Mouse (Mus musculus): ENCODE results near the gene Gpr34.

Gene Gpr34

GRCm38 (mm10) chrX:13631599-13632283 lies at the start of gene Gpr34:
Gene Gpr34 (plus strand): TSS chrX:13632089.
- no peak for DNase-seq (ENCODE audit: low read depth, low spot score)

GRCm38 (mm10) chrX:13599373-13599772 lies 32.5 kb upstream of the Gpr34 start:
- DNase-seq (ENCODE audit: low read depth, low spot score) = no peak

DNA sequence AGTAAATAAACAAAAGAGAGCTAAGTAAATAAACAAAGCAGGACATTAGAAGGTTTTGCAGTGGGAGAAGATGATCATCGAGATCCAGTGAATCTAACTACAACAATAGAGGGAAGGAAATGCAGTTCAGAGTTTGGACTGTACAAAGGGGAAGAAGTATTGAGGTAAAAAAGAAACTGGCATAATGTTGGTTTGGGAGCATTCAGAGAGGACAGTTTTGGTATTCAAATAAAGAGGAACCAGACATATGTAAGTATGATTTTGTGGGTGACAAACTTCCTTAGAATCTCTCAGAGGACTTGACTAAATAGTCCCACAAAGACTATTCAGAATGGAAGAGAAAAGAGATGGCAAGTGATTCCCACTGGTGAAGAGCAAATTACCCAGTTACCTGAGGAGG lies 31.9 kb upstream of the Gpr34 start:
- DNase-seq (ENCODE audit: low read depth, low spot score) = no peak

DNA sequence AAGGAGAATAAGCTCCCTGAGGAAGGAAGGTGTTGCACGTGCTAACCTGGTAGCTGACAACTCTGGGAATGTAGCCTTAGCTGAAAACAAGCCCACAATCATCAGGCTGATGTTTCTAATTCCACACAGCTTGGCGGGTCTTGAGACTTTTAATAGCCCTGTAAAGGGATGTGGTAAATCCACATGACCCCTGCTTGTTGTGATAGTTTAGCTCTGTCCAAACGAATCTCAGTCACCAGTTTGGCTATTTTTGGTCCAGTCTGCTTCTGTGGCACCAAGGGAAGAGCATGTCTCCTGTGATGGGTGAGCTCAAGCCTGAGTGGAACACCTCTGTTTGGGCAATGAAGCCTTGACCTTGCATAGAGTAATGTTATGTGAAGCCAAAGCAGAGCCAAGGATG lies 25.1 kb upstream of the Gpr34 start:
- DNase-seq (ENCODE audit: low read depth, low spot score) = no peak

- peak; percentile 37 for DNase-seq (ENCODE audit: low read depth, low spot score)
Observed at GRCm38 (mm10) chrX:13607752-13608151, 24.1 kb upstream of the Gpr34 start.

GRCm38 (mm10) chrX:13611114-13611513 lies 20.8 kb upstream of the Gpr34 start:
- DNase-seq (ENCODE audit: low read depth, low spot score) = no peak

DNA sequence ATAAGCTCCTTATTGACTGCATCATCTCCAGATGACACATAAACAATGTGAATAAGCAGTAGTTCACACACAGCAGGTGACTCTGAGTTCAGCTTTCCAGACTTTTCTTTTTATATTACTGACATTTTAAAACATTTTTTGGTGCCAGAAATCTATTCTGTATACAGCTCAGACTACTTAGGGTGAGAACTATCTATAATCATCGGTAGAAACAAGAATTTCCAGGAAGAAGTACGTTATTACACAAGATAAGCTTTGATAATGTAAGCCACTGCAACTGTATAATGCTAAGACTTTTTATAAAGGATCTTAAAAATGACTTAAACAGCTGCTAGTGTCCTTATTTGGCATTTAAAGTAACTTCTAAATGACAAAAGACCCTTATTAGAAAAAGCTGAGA lies 19.8 kb upstream of the Gpr34 start:
- no peak for DNase-seq (ENCODE audit: low read depth, low spot score)

DNA sequence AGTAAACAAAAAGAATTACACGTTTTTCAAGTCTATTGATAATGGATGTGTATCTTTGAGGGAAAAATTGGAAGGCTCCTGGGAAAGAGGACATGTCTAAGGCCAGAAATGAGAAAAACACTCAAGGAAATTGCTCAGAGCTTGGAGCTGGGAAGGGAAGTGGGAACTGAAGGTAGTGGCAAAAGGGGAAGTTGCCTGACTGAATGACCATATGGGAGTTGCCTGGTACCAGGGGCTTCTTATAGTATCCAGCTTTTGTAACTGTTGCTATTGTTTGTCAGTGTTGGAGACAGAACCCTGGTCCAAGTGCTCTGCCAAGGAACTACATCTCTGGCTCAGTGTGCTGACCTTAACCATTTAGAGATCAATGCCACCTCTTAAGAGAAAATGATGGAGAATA lies 15.2 kb upstream of the Gpr34 start:
- no peak for DNase-seq (ENCODE audit: low read depth, low spot score)

DNA sequence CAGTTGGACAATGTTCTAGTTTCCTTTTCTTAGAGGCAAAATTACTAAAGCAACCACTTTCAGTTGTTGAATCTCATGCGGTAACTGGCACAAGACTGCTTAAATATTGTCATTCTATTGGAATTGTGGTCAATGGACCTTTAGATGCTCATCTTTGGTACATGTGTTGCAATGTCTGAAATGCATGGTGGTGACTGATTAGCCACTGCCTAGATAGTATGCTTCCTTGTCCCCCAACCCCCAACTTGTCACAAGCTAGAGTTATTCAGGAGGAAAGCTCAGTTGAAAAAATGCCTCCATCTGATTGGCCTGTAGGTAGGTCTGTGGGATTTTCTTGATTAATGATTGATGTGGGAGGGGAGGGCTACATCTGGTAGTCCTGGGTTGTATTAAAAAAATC lies 14.6 kb upstream of the Gpr34 start:
- no peak for DNase-seq (ENCODE audit: low read depth, low spot score)

- DNase-seq (ENCODE audit: low read depth, low spot score) = peak; percentile 53
Observed at GRCm38 (mm10) chrX:13618476-13618875, 13.4 kb upstream of the Gpr34 start.

DNA sequence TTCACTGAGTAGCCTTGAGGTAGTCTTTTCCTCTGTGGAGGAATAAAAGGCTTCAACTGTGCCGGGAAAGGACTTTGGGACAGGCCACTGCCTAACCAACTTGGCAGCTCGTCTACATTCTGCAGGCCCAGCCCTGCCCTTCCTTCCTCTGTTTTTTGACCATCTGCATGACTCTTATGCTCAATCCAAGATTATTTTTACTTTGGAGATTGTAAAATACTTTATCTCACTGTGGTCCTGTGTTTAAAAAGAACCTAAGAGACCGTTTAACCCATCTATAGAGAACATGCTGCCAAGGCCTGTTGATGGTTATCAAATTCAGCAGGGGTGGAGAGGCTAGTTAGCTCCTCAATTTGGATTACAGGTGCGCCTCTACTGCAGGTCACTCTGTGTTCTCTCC lies 10.4 kb upstream of the Gpr34 start:
- no peak for DNase-seq (ENCODE audit: low read depth, low spot score)

DNA sequence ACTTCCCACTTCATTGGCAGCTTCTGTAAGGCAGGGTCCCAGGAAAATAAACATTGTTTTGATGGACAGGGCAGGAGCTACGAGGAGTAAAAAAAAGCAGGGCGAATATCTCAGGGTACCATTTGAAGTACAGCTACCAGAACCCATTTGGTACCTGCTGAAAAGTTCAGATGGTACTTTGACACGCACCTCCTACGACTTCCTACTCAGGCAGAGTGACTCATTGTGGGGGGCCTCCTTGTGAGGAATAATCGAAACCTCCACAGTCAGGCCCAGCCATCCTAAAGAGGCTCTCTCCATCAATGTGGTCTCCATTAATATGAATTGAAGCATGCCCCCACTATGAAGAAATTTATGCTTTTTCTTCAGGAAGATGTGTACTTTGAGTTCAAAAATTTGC lies 9.2 kb upstream of the Gpr34 start:
- DNase-seq (ENCODE audit: low read depth, low spot score) = peak; percentile 52

DNA sequence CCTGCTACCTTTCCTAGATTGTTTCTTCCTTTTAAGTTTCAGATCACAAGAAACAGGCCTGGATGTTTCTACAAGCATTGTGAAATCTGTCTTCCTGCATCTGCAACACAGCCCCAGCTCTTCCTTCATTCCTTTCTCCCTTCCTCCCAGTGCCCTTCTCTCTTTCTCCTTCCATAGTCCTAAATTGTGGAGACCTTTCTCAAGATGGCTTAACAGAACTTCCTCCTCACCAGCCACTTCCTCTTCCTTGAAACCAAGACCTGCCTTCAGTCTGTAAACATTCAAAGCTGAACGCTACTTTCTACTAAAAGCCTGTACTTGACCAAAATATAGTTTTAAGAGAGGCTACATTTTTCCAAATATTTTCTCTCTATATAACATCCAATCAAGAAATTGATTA lies 4.5 kb downstream of the Gpr34 start:
- no peak for DNase-seq (ENCODE audit: low read depth, low spot score)

DNA sequence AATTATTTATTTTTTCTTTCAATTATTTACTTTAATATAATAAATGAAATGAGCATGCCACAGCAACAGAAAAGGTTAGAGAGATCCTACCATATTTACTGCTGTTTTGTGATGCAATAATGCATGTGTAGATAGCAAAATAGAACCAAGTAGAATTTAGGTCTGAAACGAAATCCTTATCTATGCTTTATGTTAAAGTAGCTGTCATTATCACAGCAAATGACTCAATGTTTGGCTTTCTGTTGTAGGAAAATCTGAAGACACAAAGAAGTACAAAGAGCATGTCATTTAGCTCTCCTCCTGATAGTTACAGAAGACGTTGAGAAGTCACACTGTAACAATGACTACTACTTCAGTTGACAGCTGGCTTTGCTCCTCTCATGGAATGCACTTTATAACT lies 7.0 kb downstream of the Gpr34 start:
- no peak for DNase-seq (ENCODE audit: low read depth, low spot score)

DNA sequence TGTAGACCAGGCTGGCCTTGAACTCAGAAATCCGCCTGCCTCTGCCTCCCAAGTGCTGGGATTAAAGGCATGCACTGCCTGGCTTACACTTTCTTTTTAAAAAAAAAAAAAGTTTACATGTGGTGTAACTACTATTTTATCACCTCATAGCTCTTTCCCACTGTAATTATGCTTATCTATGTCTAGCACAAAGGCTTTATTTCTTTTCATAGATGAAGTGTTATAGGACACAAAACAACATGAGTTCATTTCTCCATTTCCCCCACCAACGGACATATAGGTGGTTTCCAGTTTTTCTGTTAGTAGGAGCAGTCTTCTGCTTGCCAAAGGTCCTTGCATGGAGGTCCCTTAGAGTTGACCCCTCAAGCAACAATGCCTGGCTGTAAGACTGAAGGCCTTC lies 20.0 kb downstream of the Gpr34 start:
- DNase-seq (ENCODE audit: low read depth, low spot score) = no peak

DNA sequence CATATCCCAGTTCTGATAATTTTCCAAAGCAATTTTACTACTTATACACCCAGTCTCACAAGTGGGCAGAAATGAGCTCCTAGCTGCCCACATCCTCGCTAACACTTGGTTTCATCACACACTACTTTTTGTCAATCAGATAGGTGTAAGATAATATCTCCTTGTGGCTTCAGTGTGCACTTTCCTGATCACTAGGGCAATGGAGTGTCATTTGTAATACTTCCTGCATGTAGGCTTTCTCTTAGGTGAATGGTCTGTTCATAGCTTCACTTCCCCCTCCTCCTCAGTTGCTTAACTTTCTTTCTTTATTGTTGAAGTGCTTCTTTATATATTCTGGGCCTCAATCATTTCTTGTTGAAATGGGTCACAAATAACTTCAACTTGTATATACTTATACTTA lies 20.4 kb downstream of the Gpr34 start:
- DNase-seq (ENCODE audit: low read depth, low spot score) = peak; percentile 52

GRCm38 (mm10) chrX:13655005-13655421 lies 23.1 kb downstream of the Gpr34 start:
- peak; percentile 28 for DNase-seq (ENCODE audit: low read depth, low spot score)

DNA sequence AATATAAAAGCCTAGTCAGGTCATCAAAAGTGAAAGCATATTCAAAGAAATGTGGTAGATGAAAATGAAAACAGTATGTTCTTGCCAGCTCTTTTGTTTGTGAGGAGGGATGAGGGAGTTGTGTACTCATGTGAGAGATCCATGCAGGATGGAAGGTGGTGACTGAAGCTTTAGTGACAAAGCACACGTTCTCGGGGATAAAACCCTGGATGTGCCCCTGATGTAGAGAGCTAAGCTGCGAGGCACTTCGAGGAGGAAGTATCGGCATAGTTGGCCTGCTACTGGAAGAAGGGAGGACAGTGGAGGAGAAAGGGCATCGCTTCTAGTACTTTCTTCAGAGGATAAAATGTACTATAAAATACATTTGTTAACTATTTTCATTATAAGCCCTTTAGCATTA lies 24.0 kb downstream of the Gpr34 start:
- peak; percentile 14 for DNase-seq (ENCODE audit: low read depth, low spot score)

GRCm38 (mm10) chrX:13656721-13657120 lies 24.8 kb downstream of the Gpr34 start:
- DNase-seq (ENCODE audit: low read depth, low spot score) = peak; percentile 81

- no peak for DNase-seq (ENCODE audit: low read depth, low spot score)
Observed at GRCm38 (mm10) chrX:13658616-13659140, 26.8 kb downstream of the Gpr34 start.

- DNase-seq (ENCODE audit: low read depth, low spot score) = no peak
Observed at GRCm38 (mm10) chrX:13659201-13659890, 27.5 kb downstream of the Gpr34 start.

DNA sequence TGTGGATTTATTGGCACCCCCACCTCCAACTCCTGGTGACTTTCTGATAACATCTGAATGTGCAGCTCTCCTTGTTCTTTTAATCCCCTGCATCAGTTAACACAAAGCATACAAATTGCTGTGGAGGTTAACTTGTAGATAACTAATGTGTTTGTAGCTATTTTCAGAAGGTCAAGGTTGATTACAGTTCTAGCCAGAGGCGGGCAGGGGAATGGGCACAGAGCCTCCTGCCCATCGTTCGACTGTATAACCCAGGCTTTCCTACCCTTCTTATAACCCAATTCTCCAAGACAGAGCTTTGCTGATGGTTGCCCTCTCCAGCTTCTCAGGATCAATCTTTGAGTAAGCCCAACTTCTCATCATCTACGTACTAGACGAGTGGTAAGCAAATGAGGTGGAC lies 29.2 kb downstream of the Gpr34 start, which contains the start of gene Gpr82:
Gene Gpr82, plus strand, starts transcription at position 301 of the 400 bp plus-strand sequence.
- DNase-seq (ENCODE audit: low read depth, low spot score) = no peak

GRCm38 (mm10) chrX:13668867-13669266 lies 37.0 kb downstream of the Gpr34 start:
- DNase-seq (ENCODE audit: low read depth, low spot score) = no peak

All from CD4-positive, CD25-positive, alpha-beta regulatory T cell, adult 2 months (primary cell).